Mouse (Mus musculus): ENCODE data around the gene Cd28. TPM values are rescaled to one million over a fixed set of nuclear protein-coding genes. Genes with fewer than 3 reads are reported as not detected.

Cd28 gene
- total RNA-seq (2012; rRNA removed), result 4.4 and 5.2 TPM in 2 replicates
- 0.82 and 1.0 TPM in 2 replicates for total RNA-seq (2014; rRNA removed)
- polyA plus RNA-seq (2012; ENCODE audit: insufficient read length, low read depth), result 1.8 and 2.2 TPM in 2 replicates

- Histone ChIP-seq H3K27ac (ENCODE audit: insufficient read depth, low read depth) (no peak within 1 kb of the TSS), H3K36me3 (replicated peaks in 1 of 2; ENCODE audit: control insufficient read depth in 1 of 2, insufficient read depth in 1 of 2, low read length in 1 of 2) (no peaks in the 10 kb centered on the region), H3K4me1 (ENCODE audit: control insufficient read depth in 1 of 2, insufficient read depth in 2 of 2) (peaks cover 2 to 3% of the 10 kb centered on the region in 2 experiments; a peak in 2 of 4 replicates), H3K79me2 (replicated peaks; ENCODE audit: control insufficient read depth, extremely low read depth, insufficient read depth, poor library complexity, severe bottlenecking) (no peaks in the 10 kb centered on the region), H3K4me3 (replicated peaks in 1 of 3; ENCODE audit: low read depth in 2 of 3, low read length in 2 of 3, poor library complexity in 1 of 3) (no peak within 1 kb of the TSS), H3K27me3 (replicated peaks) (no peaks in the 10 kb centered on the region), H3K9ac (ENCODE audit: insufficient read depth, low read depth) (no peak within 1 kb of the TSS), H3K4me2 (ENCODE audit: insufficient read depth, low read depth, poor library complexity, severe bottlenecking) (no peak within 1 kb of the TSS), H3K9me3 (replicated peaks; ENCODE audit: low read length) (peaks cover 5% of the 10 kb centered on the region)
- dilution Hi-C loops (cut with MboI; ENCODE audit: extremely low pct_ligation_motif_present, extremely low pct_unique_long_range_greater_than_20kb, low sequenced_read_pairs) (no loop called here), in situ Hi-C loops (cut with MboI; ENCODE audit: low pct_ligation_motif_present, low pct_unique_long_range_greater_than_20kb, low sequenced_read_pairs) (loop anchor here (10.0 kb wide), 1 partner anchor 138 kb away; no protein-coding TSS in a partner anchor)
- no peak for DNase-seq (ENCODE audit: extremely low read depth)
- TF ChIP-seq RCOR1 (conservative IDR thresholded peaks at IDR 0.05; ENCODE audit: low read depth, low read length) (no peak), ZNF384 (IDR thresholded peaks at IDR 0.05; ENCODE audit: low read depth, low read length) (no peak), POLR2AphosphoS2 (IDR thresholded peaks at IDR 0.05; ENCODE audit: low read depth, low read length) (no peak), HCFC1 (IDR thresholded peaks at IDR 0.05; ENCODE audit: low read depth, low read length) (no peak), JUND (conservative IDR thresholded peaks at IDR 0.05; ENCODE audit: low read depth, low read length) (no peak), MAFK (IDR thresholded peaks at IDR 0.05; ENCODE audit: insufficient replicate concordance, low read length) (no peak), MAX (IDR thresholded peaks at IDR 0.05; ENCODE audit: low read length) (no peak), KAT2A (IDR thresholded peaks at IDR 0.05; ENCODE audit: insufficient replicate concordance, low read length) (no peak), MAZ (IDR thresholded peaks at IDR 0.05; ENCODE audit: low read depth, low read length) (no peak), JUN (IDR thresholded peaks at IDR 0.05; ENCODE audit: insufficient read depth, low read depth, low read length) (no peak), TBP (conservative IDR thresholded peaks at IDR 0.05; ENCODE audit: low read depth, low read length) (no peak), MEF2A (IDR thresholded peaks at IDR 0.05; ENCODE audit: borderline replicate concordance, low read depth, low read length) (no peak), USF2 (conservative IDR thresholded peaks at IDR 0.05; ENCODE audit: low read depth, low read length) (no peak), RAD21 (IDR thresholded peaks at IDR 0.05; ENCODE audit: low read depth, low read length) (no peak), ELF1 (IDR thresholded peaks at IDR 0.05; ENCODE audit: low read depth, low read length) (no peak), CHD1 (IDR thresholded peaks at IDR 0.05; ENCODE audit: low read depth, low read length) (no peak)
Measured at GRCm38 (mm10) chr1:60716567-60716966, at the start of gene Cd28. Gene Cd28 (plus strand): TSS chr1:60716800.

GRCm38 (mm10) chr1:60667873-60668616 is 48.6 kb upstream of the Cd28 start:
- H3K9ac ChIP-seq (ENCODE audit: insufficient read depth, low read depth), result no peak overlapping the region

More at GRCm38 (mm10) chr1:60667873-60668616, 48.6 kb upstream of the Cd28 start:
- TF ChIP-seq KAT2A (IDR thresholded peaks at IDR 0.05; ENCODE audit: insufficient replicate concordance, low read length) (no peak), ZNF384 (IDR thresholded peaks at IDR 0.05; ENCODE audit: low read depth, low read length) (no peak), MAFK (IDR thresholded peaks at IDR 0.05; ENCODE audit: insufficient replicate concordance, low read length) (no peak), MYC (IDR thresholded peaks at IDR 0.05; ENCODE audit: low read depth, low read length) (no peak), PAX5 (IDR thresholded peaks at IDR 0.05; ENCODE audit: low read length) (no peak), POLR2A (IDR thresholded peaks at IDR 0.05; ENCODE audit: low read depth, low read length) (no peak), IRF4 (IDR thresholded peaks at IDR 0.05; ENCODE audit: low read depth, low read length) (no peak), UBTF (IDR thresholded peaks at IDR 0.05; ENCODE audit: low read depth, low read length) (no peak), SIN3A (IDR thresholded peaks at IDR 0.05; ENCODE audit: low read length) (no peak), EP300 (IDR thresholded peaks at IDR 0.05; ENCODE audit: low read length) (no peak), CTCF (conservative IDR thresholded peaks at IDR 0.05 in 1 of 2, IDR thresholded peaks at IDR 0.05 in 1 of 2; ENCODE audit: low read depth in 2 of 2, low read length in 2 of 2) (no peak), BHLHE40 (IDR thresholded peaks at IDR 0.05; ENCODE audit: low read depth, low read length) (no peak), TCF12 (IDR thresholded peaks at IDR 0.05; ENCODE audit: low read depth, low read length) (no peak), MAX (IDR thresholded peaks at IDR 0.05; ENCODE audit: low read length) (no peak)
- dilution Hi-C loops (cut with MboI; ENCODE audit: extremely low pct_ligation_motif_present, extremely low pct_unique_long_range_greater_than_20kb, low sequenced_read_pairs), result no loop called here
- no peaks in the 10 kb centered on the region for H3K79me2 ChIP-seq (replicated peaks; ENCODE audit: control insufficient read depth, extremely low read depth, insufficient read depth, poor library complexity, severe bottlenecking)
- 0 out of 4 replicates have a peak, but pooled peaks cover 0 to 4% of the 10 kb centered on the region in 2 experiments for H3K4me1 ChIP-seq (ENCODE audit: control insufficient read depth in 1 of 2, insufficient read depth in 2 of 2)
- no peaks in the 10 kb centered on the region for H3K9me3 ChIP-seq (replicated peaks; ENCODE audit: low read length)
- DNase-seq (ENCODE audit: extremely low read depth), result no peak
- no peaks in the 10 kb centered on the region for H3K27me3 ChIP-seq (replicated peaks)
- in situ Hi-C loops (cut with MboI; ENCODE audit: low pct_ligation_motif_present, low pct_unique_long_range_greater_than_20kb, low sequenced_read_pairs), result no loop called here
- no peak overlapping the region for H3K4me3 ChIP-seq (replicated peaks in 1 of 3; ENCODE audit: low read depth in 2 of 3, low read length in 2 of 3, poor library complexity in 1 of 3)
- H3K27ac ChIP-seq (ENCODE audit: insufficient read depth, low read depth), result no peak overlapping the region
- H3K36me3 ChIP-seq (replicated peaks in 1 of 2; ENCODE audit: control insufficient read depth in 1 of 2, insufficient read depth in 1 of 2, low read length in 1 of 2), result no peaks in the 10 kb centered on the region
- peak overlapping the region; percentile 46 for H3K4me2 ChIP-seq (ENCODE audit: insufficient read depth, low read depth, poor library complexity, severe bottlenecking)
